Comparison of ENCODE assay signal across 9 mouse cellular contexts in the genomic region with DNA sequence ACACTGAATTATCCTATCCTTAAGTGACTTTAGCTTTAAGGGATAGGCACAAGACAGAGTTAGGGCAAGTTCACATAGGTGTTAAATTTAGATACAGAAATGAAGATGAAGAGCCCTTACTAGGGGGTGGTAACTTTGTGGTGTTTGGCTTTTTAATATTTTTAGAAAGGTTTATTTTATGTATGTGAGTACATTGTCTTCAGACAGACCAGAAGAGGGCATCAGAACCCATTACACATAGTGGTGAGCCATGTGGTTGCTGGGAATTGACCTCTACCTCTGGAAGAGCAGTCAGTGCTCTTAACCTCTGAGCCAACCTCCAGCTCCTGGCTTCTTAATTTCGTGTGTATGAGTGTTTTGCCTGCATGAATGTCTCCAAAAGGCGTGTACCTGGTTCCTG. TPM values are rescaled to one million over a fixed set of nuclear protein-coding genes. Genes with fewer than 3 reads are reported as not detected.
DNase-seq lines count a peak whose midpoint lies in the region; ATAC-seq and TF ChIP-seq lines count a peak whose summit lies in the region.
"Had no signal": no experiment of that assay in that cellular context is flagged by ENCODE, and none has a peak within 500 bp of the region (broad histone marks: within the 10 kb centered on the region; RNA-seq: fewer than 3 reads in every experiment).

No protein-coding gene starts in this region.

- no peak for DNase-seq in heart, embryonic 10.5 days (ENCODE audit: low spot score)
- DNase-seq in heart, postnatal 10 days = no peak
- DNase-seq in Patski (ENCODE audit: low read depth, low spot score) = no peak
- no peak for DNase-seq in midbrain, embryonic 11.5 days (ENCODE audit: low spot score, missing footprints)
- DNase-seq in right cerebral cortex, adult 18-20 months = no peak
- DNase-seq in frontal cortex, postnatal 25 days (ENCODE audit: low spot score in 2 of 2) = no peak
- no peak for DNase-seq in layer of hippocampus, adult 11-12 months (ENCODE audit: low spot score)
- DNase-seq: layer of hippocampus, adult 9-11 months had no signal

- peak overlapping the region; percentile 70 for H3K4me2 ChIP-seq in hindbrain, embryonic 16.5 days (ENCODE audit: low read length)
- H3K4me2 ChIP-seq in midbrain, embryonic 11.5 days = peak overlapping the region; percentile 60

- peak; percentile 41 for ATAC-seq in Patski
- ATAC-seq in hindbrain, embryonic 16.5 days = no peak
- no peak for ATAC-seq in midbrain, embryonic 11.5 days (ENCODE audit: low FRiP score)

- POLR2A ChIA-PET in Patski (lab: Charles Lee) = no interaction called here

- CTCF ChIA-PET in Patski (lab: Charles Lee) = interaction anchor here (1.6 kb wide), 1 partner anchor 413 kb away, joined by 8 read pairs; no protein-coding TSS in a partner anchor

- WGBS in heart, embryonic 10.5 days = 65% methylated on average over 2 of the region's 2 CpGs
- WGBS in hindbrain, embryonic 16.5 days = 63% methylated on average over 2 of the region's 2 CpGs
- WGBS in midbrain, embryonic 11.5 days = 70% methylated on average over 2 of the region's 2 CpGs

- no peak overlapping the region for H3K27ac ChIP-seq in heart, embryonic 10.5 days
- no peak overlapping the region for H3K27ac ChIP-seq in hindbrain, embryonic 16.5 days (ENCODE audit: low read depth, low read length)
- no peak overlapping the region for H3K27ac ChIP-seq in midbrain, embryonic 11.5 days (ENCODE audit: low read depth, low read length)

- in situ Hi-C loops in Patski (cut with MboI; ENCODE audit: low pct_unique_long_range_greater_than_20kb) = loop anchor here (5.0 to 10.0 kb wide), 2 partner anchors 230 to 908 kb away; partner anchors contain the start of gene Tars

- peak; percentile 52 for TF ChIP-seq CTCF in Patski (IDR thresholded peaks at IDR 0.05)

- intact Hi-C loops in heart, postnatal 10 days (cut with DNase I) = loop anchor here (5.0 kb wide), 1 partner anchor 495 kb away; the partner anchor contains the start of gene Amacr

- H3K4me3 ChIP-seq in heart, embryonic 10.5 days = peak overlapping the region; percentile 87
- peak overlapping the region; percentile 81 for H3K4me3 ChIP-seq in hindbrain, embryonic 16.5 days (ENCODE audit: low read length)
- H3K4me3 ChIP-seq in midbrain, embryonic 11.5 days (ENCODE audit: low read depth, low read length) = peak overlapping the region; percentile 90; the same call in 1 of the 2 replicates

- H3K9me3 ChIP-seq in heart, embryonic 10.5 days = no peaks in the 10 kb centered on the region
- H3K9me3 ChIP-seq in hindbrain, embryonic 16.5 days (ENCODE audit: control insufficient read depth, low read length) = no peaks in the 10 kb centered on the region
- no peaks in the 10 kb centered on the region for H3K9me3 ChIP-seq in midbrain, embryonic 11.5 days (ENCODE audit: control insufficient read depth, low read length)

- H3K4me1 ChIP-seq in heart, embryonic 10.5 days = peaks cover 17% of the 10 kb centered on the region; the same call in 1 of the 2 replicates
- peaks cover 18% of the 10 kb centered on the region for H3K4me1 ChIP-seq in hindbrain, embryonic 16.5 days (ENCODE audit: control insufficient read depth, insufficient read depth, low read depth, low read length)
- H3K4me1 ChIP-seq in midbrain, embryonic 11.5 days (ENCODE audit: control insufficient read depth, insufficient read depth, low read length) = peaks cover 14% of the 10 kb centered on the region

- 0 out of 2 replicates have a peak overlapping the region, but pooled peaks have one; percentile 31 for H3K9ac ChIP-seq in hindbrain, embryonic 16.5 days (ENCODE audit: low read depth, low read length)
- peak overlapping the region; percentile 9; the same call in 1 of the 2 replicates for H3K9ac ChIP-seq in midbrain, embryonic 11.5 days (ENCODE audit: low read length)

- no peaks in the 10 kb centered on the region for H3K27me3 ChIP-seq in heart, embryonic 10.5 days (ENCODE audit: insufficient read depth, poor library complexity, severe bottlenecking)
- H3K27me3 ChIP-seq in Patski = no peaks in the 10 kb centered on the region
- H3K27me3 ChIP-seq in hindbrain, embryonic 16.5 days (replicated peaks; ENCODE audit: control insufficient read depth, insufficient read depth, low read length) = no peaks in the 10 kb centered on the region
- H3K27me3 ChIP-seq in midbrain, embryonic 11.5 days (ENCODE audit: control insufficient read depth, insufficient read depth, low read length) = no peaks in the 10 kb centered on the region

- H3K36me3 ChIP-seq in heart, embryonic 10.5 days = peaks cover 28% of the 10 kb centered on the region
- H3K36me3 ChIP-seq in hindbrain, embryonic 16.5 days (ENCODE audit: control insufficient read depth, insufficient read depth, low read length) = peaks cover 4% of the 10 kb centered on the region; the same call in 1 of the 2 replicates
- H3K36me3 ChIP-seq in midbrain, embryonic 11.5 days (ENCODE audit: control insufficient read depth, insufficient read depth, low read length) = peaks cover 2% of the 10 kb centered on the region; the same call in 1 of the 2 replicates

RNA-seq across cellular contexts. Expression of gene Rad1, which starts 1.4 kb away (rescaled TPM):
- 29.1 and 35.8 TPM in 2 replicates for polyA plus RNA-seq in heart, embryonic 10.5 days (2016; fragmentation: Nextera tagmentation; extraction: Ambion mirVana)
- 1 to 10 TPM; 6.6 to 8.9 TPM for total RNA-seq in heart, postnatal 10 days (2021)
- polyA plus RNA-seq in Patski (2021) = 19.0 TPM
- polyA plus RNA-seq in hindbrain, embryonic 16.5 days (2015; fragmentation: Nextera tagmentation; extraction: Ambion mirVana) = 18.5 and 22.4 TPM in 2 replicates
- polyA plus RNA-seq in midbrain, embryonic 11.5 days (2014; fragmentation: Nextera tagmentation; extraction: Ambion mirVana) = 27.7 and 33.2 TPM in 2 replicates

RNA-seq across cellular contexts. Expression of gene Brix1, which starts 1.5 kb away (rescaled TPM):
- polyA plus RNA-seq in heart, embryonic 10.5 days (2016; fragmentation: Nextera tagmentation; extraction: Ambion mirVana) = 86.2 and 127 TPM in 2 replicates
- total RNA-seq in heart, postnatal 10 days (2021) = 10 to 100 TPM; 23.3 to 25.3 TPM
- 41.2 TPM for polyA plus RNA-seq in Patski (2021)
- polyA plus RNA-seq in hindbrain, embryonic 16.5 days (2015; fragmentation: Nextera tagmentation; extraction: Ambion mirVana) = 40.2 and 45.6 TPM in 2 replicates
- 134 and 162 TPM in 2 replicates for polyA plus RNA-seq in midbrain, embryonic 11.5 days (2014; fragmentation: Nextera tagmentation; extraction: Ambion mirVana)

RNA-seq across cellular contexts. Expression of gene Dnajc21, which starts 16.9 kb away (rescaled TPM):
- 9.0 and 9.8 TPM in 2 replicates for polyA plus RNA-seq in heart, embryonic 10.5 days (2016; fragmentation: Nextera tagmentation; extraction: Ambion mirVana)
- 10 to 100 TPM; 18.7 to 21.6 TPM for total RNA-seq in heart, postnatal 10 days (2021)
- polyA plus RNA-seq in Patski (2021) = 34.2 TPM
- polyA plus RNA-seq in hindbrain, embryonic 16.5 days (2015; fragmentation: Nextera tagmentation; extraction: Ambion mirVana) = 5.9 and 6.4 TPM in 2 replicates
- polyA plus RNA-seq in midbrain, embryonic 11.5 days (2014; fragmentation: Nextera tagmentation; extraction: Ambion mirVana) = 20.0 and 21.0 TPM in 2 replicates
